Mouse (Mus musculus) intestine, embryonic 14.5 days (tissue): ENCODE results near the gene Scn8a. TPM values are rescaled to one million over a fixed set of nuclear protein-coding genes. Genes with fewer than 3 reads are reported as not detected.

Experiments
- ATAC-seq: fragments of 200-750 bp; cut with Nextera tagmentation; replicated peaks from 2 replicates; pipeline ENCODE4 v1.8.0; 2017; ENCODE audit warnings: low read depth, moderate number of reproducible peaks, moderate TSS enrichment, moderate library complexity; ENCODE audit not compliant: low FRiP score, low TSS enrichment
- DNase-seq: peaks from one replicate; pipeline ENCODE4 v3.0.0-alpha.2; 2018; ENCODE audit warnings: low spot score
- H3K27ac ChIP-seq: fragments of 300-500 bp; sonication (generic); 2 replicates; pipeline ENCODE4 v1.5.1; 2014; ENCODE audit warnings: low read depth, mild to moderate bottlenecking, control low read depth
- H3K27me3 ChIP-seq: fragments of 300-500 bp; sonication (generic); replicated peaks from 2 replicates; pipeline ENCODE4 v1.6.1; 2014; ENCODE audit warnings: low read length, control low read depth; ENCODE audit not compliant: control insufficient read depth, insufficient read depth
- H3K36me3 ChIP-seq: fragments of 300-500 bp; sonication (generic); 2 replicates; pipeline ENCODE4 v1.6.1; 2014; ENCODE audit warnings: low read length, control low read depth; ENCODE audit not compliant: control insufficient read depth, insufficient read depth
- H3K4me1 ChIP-seq: fragments of 300-500 bp; sonication (generic); replicated peaks from 2 replicates; pipeline ENCODE4 v1.6.1; 2014; ENCODE audit warnings: low read length, control low read depth, mixed read lengths; ENCODE audit not compliant: control insufficient read depth, insufficient read depth
- H3K4me2 ChIP-seq: fragments of 300-500 bp; sonication (generic); 2 replicates; pipeline ENCODE4 v1.6.1; 2014; ENCODE audit warnings: low read length
- H3K4me3 ChIP-seq: fragments of 300-500 bp; sonication (generic); 2 replicates; pipeline ENCODE4 v1.5.1; 2014; ENCODE audit warnings: low read depth, low read length, control low read depth, mixed read lengths
- H3K9ac ChIP-seq: fragments of 300-500 bp; sonication (generic); 2 replicates; pipeline ENCODE4 v1.6.1; 2014; ENCODE audit warnings: mild to moderate bottlenecking, low read length
- H3K9me3 ChIP-seq: fragments of 300-500 bp; sonication (generic); 2 replicates; pipeline ENCODE4 v1.6.1; 2016; ENCODE audit warnings: low read length, control low read depth; ENCODE audit not compliant: control insufficient read depth
- WGBS: fragments of 180-500 bp; shearing (Covaris S2); extraction: QIAGEN DNeasy Blood & Tissue Kit; methylation state at CpG from one replicate; pipeline ENCODE4 v1.1.7; 2014; 5-methylcytosine and 5-hydroxymethylcytosine counted together
- polyA plus RNA-seq: library from polyadenylated mRNA; unstranded; fragments of >200 nt; fragmentation: Nextera tagmentation; extraction: Ambion mirVana; gene quantifications from 2 replicates; pipeline ENCODE4 v1.2.1, GENCODE M21; 2014

Gene Scn8a
- polyA plus RNA-seq, 1 experiment from 2014 or later: 4.0 TPM

- H3K4me3 ChIP-seq: no peak overlapping the region
- 0 out of 2 replicates have a peak, but pooled peaks cover 6% of the 10 kb centered on the region for H3K9me3 ChIP-seq
- no peaks in the 10 kb centered on the region for H3K27me3 ChIP-seq
- H3K36me3 ChIP-seq: no peaks in the 10 kb centered on the region
- WGBS: 98% methylated on average over 23 of the region's 23 CpGs
- H3K9ac ChIP-seq: no peak overlapping the region
- no peak for DNase-seq
- ATAC-seq: no peak
- H3K4me1 ChIP-seq: no peaks in the 10 kb centered on the region
- no peak overlapping the region for H3K27ac ChIP-seq
- no peak overlapping the region for H3K4me2 ChIP-seq
Observed at GRCm38 (mm10) chr15:100896502-100896901, 26.8 kb downstream of the Scn8a start.

GRCm38 (mm10) chr15:100903811-100904210, 34.2 kb downstream of the Scn8a start:
- 83% methylated on average over 9 of the region's 9 CpGs for WGBS

GRCm38 (mm10) chr15:100905006-100905405, 35.3 kb downstream of the Scn8a start:
- H3K4me1 ChIP-seq: no peaks in the 10 kb centered on the region
- H3K4me2 ChIP-seq: no peak overlapping the region
- no peak for ATAC-seq
- no peak overlapping the region for H3K4me3 ChIP-seq
- H3K9me3 ChIP-seq: no peaks in the 10 kb centered on the region
- no peak overlapping the region for H3K9ac ChIP-seq
- 25% methylated on average over 2 of the region's 2 CpGs for WGBS
- no peaks in the 10 kb centered on the region for H3K27me3 ChIP-seq
- no peak for DNase-seq
- no peaks in the 10 kb centered on the region for H3K36me3 ChIP-seq
- H3K27ac ChIP-seq: no peak overlapping the region

More at GRCm38 (mm10) chr15:100903811-100904210, 34.2 kb downstream of the Scn8a start:
- Histone ChIP-seq H3K27ac (no peak overlapping the region), H3K36me3 (no peaks in the 10 kb centered on the region), H3K27me3 (no peaks in the 10 kb centered on the region), H3K9ac (no peak overlapping the region), H3K4me3 (no peak overlapping the region), H3K4me1 (no peaks in the 10 kb centered on the region), H3K4me2 (no peak overlapping the region), H3K9me3 (no peaks in the 10 kb centered on the region)
- DNase-seq (no peak), ATAC-seq (no peak)

GRCm38 (mm10) chr15:100905751-100906150, 36.1 kb downstream of the Scn8a start:
- DNase-seq (no peak), ATAC-seq (no peak)
- no peak overlapping the region for H3K9ac ChIP-seq
- WGBS: 76% methylated on average over 8 of the region's 8 CpGs
- H3K4me2 ChIP-seq: no peak overlapping the region
- H3K27me3 ChIP-seq: no peaks in the 10 kb centered on the region
- no peak overlapping the region for H3K27ac ChIP-seq
- no peaks in the 10 kb centered on the region for H3K4me1 ChIP-seq
- no peaks in the 10 kb centered on the region for H3K9me3 ChIP-seq
- H3K36me3 ChIP-seq: no peaks in the 10 kb centered on the region
- H3K4me3 ChIP-seq: no peak overlapping the region

- Histone ChIP-seq H3K27ac (no peak overlapping the region), H3K27me3 (no peaks in the 10 kb centered on the region), H3K4me2 (no peak overlapping the region), H3K36me3 (no peaks in the 10 kb centered on the region), H3K4me3 (no peak overlapping the region), H3K4me1 (no peaks in the 10 kb centered on the region), H3K9ac (no peak overlapping the region), H3K9me3 (no peaks in the 10 kb centered on the region)
- ATAC-seq (no peak), DNase-seq (no peak)
- WGBS: 35% methylated on average over 3 of the region's 3 CpGs
Observed at GRCm38 (mm10) chr15:100908817-100909216, 39.2 kb downstream of the Scn8a start.

GRCm38 (mm10) chr15:100909734-100910163, 40.1 kb downstream of the Scn8a start:
- Histone ChIP-seq H3K27me3 (no peaks in the 10 kb centered on the region), H3K4me3 (no peak overlapping the region), H3K36me3 (no peaks in the 10 kb centered on the region), H3K4me1 (no peaks in the 10 kb centered on the region; the same call in 1 of the 2 replicates), H3K27ac (no peak overlapping the region), H3K9me3 (no peaks in the 10 kb centered on the region), H3K9ac (no peak overlapping the region), H3K4me2 (no peak overlapping the region)
- 64% methylated on average over 3 of the region's 3 CpGs for WGBS
- ATAC-seq: no peak
- no peak for DNase-seq

GRCm38 (mm10) chr15:100910381-100910841, 40.8 kb downstream of the Scn8a start:
- no peak overlapping the region for H3K9ac ChIP-seq
- ATAC-seq: no peak
- 68% methylated on average over 10 of the region's 10 CpGs for WGBS
- no peak overlapping the region for H3K4me3 ChIP-seq
- no peak overlapping the region for H3K27ac ChIP-seq
- no peaks in the 10 kb centered on the region for H3K36me3 ChIP-seq
- no peaks in the 10 kb centered on the region for H3K9me3 ChIP-seq
- H3K27me3 ChIP-seq: no peaks in the 10 kb centered on the region
- no peak for DNase-seq
- H3K4me2 ChIP-seq: no peak overlapping the region
- peaks cover 5% of the 10 kb centered on the region for H3K4me1 ChIP-seq

- H3K4me1 ChIP-seq: peaks cover 5% of the 10 kb centered on the region
- no peak overlapping the region for H3K4me2 ChIP-seq
- no peak overlapping the region for H3K27ac ChIP-seq
- H3K9me3 ChIP-seq: no peaks in the 10 kb centered on the region
- no peaks in the 10 kb centered on the region for H3K27me3 ChIP-seq
- no peak overlapping the region for H3K9ac ChIP-seq
- 82% methylated on average over 3 of the region's 3 CpGs for WGBS
- H3K4me3 ChIP-seq: no peak overlapping the region
- DNase-seq (no peak), ATAC-seq (no peak)
- H3K36me3 ChIP-seq: no peaks in the 10 kb centered on the region
Observed at GRCm38 (mm10) chr15:100912676-100913266, 43.1 kb downstream of the Scn8a start.

GRCm38 (mm10) chr15:100914734-100915242, 45.1 kb downstream of the Scn8a start:
- DNase-seq (peak; percentile 79), ATAC-seq (peak; percentile 87)
- Histone ChIP-seq H3K9ac (peak overlapping the region; percentile 35), H3K27ac (no peak overlapping the region), H3K9me3 (no peaks in the 10 kb centered on the region), H3K4me1 (peaks cover 5% of the 10 kb centered on the region), H3K36me3 (no peaks in the 10 kb centered on the region), H3K4me3 (peak overlapping the region; percentile 35), H3K4me2 (peak overlapping the region; percentile 64), H3K27me3 (no peaks in the 10 kb centered on the region)
- WGBS: 2% methylated on average over 24 of the region's 24 CpGs
